Mouse (Mus musculus): ENCODE measurements around the gene Sox8.

Sox8 gene

DNA sequence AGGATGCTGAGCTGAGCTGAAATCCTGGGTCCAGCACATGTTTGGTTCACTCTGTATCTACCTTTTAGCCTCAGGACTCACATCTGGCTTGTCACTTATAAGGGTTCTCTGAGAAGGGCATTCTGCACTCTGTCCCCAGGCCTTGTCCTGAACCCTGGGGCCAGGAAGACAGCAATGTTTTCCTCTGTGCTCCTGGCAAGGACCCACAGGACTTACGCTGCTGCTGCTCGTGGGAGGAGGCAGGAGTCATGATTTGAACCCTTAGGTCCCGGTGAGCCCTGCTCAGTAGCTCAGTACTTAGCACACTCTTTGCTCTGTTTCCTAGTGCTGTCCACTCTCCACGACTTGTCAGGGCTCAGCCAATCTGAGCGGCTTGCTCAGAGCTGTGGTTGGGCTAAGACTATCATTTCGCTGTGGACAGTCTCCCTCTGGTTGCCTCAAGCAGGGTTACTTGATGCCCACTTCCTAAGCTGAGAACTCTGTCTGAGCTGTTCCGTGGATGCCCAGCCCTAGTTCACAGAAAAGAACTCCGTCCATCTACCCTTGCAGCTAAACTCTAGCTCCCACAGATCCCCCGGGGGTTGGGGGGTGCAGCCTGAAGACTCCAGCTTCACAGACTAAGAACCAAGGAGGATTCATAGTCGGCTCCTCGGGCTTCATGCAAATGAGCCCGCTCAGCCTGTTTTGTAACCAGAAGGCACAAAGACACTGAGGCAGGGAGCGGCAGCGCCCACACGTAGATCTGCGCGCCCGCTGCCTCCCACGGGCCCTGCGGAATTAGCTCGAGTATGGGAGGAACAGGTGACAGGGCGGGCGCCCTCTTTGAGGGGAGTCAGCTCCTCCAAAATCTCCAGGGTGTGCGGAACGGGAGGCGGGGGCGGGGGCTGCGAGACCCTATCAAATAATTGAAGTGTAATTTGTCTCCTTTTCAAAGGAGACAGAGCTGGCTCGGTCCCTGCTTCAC lies 14.5 kb downstream of the Sox8 start:
- no peak for DNase-seq (ENCODE audit: low spot score in 2 of 2)

- DNase-seq (ENCODE audit: low spot score in 2 of 2) = no peak
Observed at GRCm38 (mm10) chr17:25555159-25555558, 15.3 kb downstream of the Sox8 start.

- no peak for DNase-seq (ENCODE audit: low spot score in 2 of 2)
Observed at GRCm38 (mm10) chr17:25551313-25551712, 19.2 kb downstream of the Sox8 start.

GRCm38 (mm10) chr17:25550020-25550419 lies 20.5 kb downstream of the Sox8 start:
- DNase-seq (ENCODE audit: low spot score in 2 of 2) = no peak

DNA sequence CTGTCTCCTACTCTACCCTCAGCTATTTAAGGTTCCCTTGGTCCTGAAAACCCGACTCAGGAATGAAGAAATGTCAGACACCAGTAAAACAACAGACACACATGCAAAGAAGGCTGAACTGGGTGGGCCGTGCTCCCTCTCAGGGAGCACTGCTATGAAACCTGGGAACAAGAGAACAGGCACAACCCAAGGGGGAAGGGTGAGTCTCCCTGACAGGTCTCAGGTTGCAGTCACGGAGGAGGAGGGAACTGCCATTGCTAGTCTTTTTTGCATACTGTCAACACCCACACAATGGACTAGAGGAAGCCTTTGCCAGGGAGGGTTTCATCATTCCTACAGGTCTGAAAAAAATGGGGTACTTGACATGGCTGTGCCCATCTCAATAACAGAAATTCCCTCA lies 23.5 kb downstream of the Sox8 start:
- DNase-seq (ENCODE audit: low spot score in 2 of 2) = no peak

DNA sequence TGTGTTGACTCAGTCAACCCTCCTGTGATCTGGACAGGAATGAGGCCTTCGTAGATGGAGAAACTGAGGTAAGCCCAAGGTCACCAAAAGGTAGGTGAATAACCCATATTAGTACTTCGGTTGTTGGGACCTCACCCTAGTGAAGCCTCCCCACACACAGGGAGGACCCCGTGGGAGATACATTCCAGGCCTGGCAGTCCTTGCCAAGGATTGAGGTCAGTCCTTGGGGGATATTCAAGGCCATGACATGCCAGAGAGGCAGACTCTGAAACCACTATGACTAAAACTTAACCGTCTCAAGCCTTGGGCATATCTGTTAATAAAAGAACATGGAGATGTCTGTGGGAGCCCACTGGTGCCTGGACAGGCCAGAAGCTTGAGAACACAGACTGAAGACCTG lies 28.7 kb downstream of the Sox8 start:
- no peak for DNase-seq (ENCODE audit: low spot score in 2 of 2)

- no peak for DNase-seq (ENCODE audit: low spot score in 2 of 2)
Observed at GRCm38 (mm10) chr17:25540731-25541130, 29.8 kb downstream of the Sox8 start.

- DNase-seq (ENCODE audit: low spot score in 2 of 2) = no peak
Observed at GRCm38 (mm10) chr17:25538945-25539875, 31.3 kb downstream of the Sox8 start.

DNA sequence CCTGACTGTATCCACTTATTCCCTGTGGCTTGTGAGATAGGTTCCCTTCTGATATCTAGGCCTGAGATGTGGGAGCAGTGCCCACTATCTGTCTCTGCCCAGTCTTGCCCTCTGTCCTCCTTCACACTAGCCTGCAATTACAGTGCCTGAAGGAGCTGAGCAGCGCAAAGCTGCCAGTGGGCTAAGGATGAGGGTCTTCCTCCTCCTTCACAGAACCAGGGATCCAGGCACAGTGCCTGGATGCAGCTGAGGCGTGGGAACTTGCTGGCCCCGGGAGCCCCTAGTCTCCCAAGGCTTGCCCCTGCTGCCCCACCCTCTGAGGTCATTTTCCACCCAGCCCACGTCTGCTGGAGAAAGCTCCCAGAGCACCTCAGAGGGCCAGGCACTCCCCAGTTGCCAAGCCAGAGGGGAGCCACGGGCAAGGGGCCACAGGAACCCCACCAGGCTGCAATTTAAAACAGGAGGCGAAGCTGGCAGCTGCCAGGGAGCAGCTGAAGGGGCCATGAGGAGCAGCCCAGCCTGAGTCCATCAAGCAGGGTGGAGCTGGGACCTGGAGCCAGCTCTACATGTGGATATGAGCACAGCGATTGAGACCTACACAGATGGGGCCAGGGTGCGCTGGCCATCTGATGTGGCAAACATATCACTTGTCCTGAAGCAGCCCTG lies 40.0 kb downstream of the Sox8 start:
- no peak for DNase-seq (ENCODE audit: low spot score in 2 of 2)

- no peak for DNase-seq (ENCODE audit: low spot score in 2 of 2)
Observed at GRCm38 (mm10) chr17:25522080-25522479, 48.4 kb downstream of the Sox8 start.

DNA sequence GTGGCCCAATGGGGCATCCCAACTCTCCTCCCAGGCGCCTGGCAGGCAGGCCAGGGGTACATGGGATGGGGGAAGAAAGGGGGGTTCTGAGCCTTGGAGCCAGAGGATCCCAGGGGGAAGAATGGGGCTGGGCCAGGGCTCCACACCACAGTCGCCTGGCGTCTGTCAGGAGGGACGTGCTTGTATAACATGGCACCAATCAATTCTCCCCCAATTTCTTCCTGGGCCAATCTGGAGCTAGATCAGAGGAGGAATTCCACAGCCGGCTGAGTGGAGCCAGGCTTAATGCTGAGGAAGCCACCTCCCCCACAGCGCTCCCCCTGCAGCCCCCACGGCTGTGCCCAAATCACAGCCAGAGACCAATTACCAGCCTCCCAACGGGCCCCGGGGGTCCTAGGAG lies 50.0 kb downstream of the Sox8 start:
- no peak for DNase-seq (ENCODE audit: low spot score in 2 of 2)

DNA sequence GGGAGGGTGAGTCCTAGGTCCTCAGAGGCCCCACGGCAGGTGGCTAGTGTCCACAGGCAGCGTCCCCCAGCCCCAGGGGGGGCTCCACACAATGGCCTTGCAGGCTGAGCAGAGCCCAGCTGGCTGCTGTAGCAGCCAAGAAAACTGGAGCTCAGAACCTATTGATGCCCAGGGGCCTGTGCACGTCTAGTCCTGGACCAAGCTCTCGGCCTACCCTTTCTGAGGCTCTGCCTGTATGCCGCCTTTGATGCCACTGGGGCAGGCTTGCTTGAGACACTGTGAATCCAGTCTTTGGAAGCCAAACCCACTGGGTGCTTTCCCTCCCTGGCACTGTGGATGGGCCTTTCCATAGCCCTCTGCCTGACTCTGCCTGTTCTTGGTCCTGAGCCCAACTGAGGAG lies 51.0 kb downstream of the Sox8 start:
- no peak for DNase-seq (ENCODE audit: low spot score in 2 of 2)

GRCm38 (mm10) chr17:25518144-25518543 lies 52.3 kb downstream of the Sox8 start:
- no peak for DNase-seq (ENCODE audit: low spot score in 2 of 2)

DNA sequence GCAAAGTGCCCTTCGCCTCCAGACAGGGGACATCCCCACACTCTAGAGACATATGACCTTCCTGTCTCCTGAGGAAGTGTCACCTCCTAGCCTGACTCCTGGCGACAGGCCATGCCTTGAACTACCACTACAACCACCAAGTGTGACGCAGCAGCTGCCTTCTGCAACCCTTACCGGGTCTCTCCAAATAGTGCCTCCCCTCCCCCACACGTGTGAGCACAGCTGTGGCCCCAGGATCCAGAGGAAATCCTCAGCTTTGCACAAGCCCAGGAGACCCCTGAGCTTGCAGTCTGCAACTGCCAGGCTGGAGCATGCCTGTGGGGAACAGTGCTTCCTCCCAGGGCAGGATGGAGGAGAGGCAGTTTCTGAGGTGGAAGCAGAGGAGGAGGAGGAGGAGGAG lies 54.2 kb downstream of the Sox8 start:
- DNase-seq (ENCODE audit: low spot score in 2 of 2) = no peak

Data from spleen, postnatal 10 days (tissue).